Mouse (Mus musculus) macrophage (primary cell): ENCODE results near the gene Wdr45. TPM values are rescaled to one million over a fixed set of nuclear protein-coding genes. Genes with fewer than 3 reads are reported as not detected.
"Not testable (repeated sequence)": the region's sequence is repeated elsewhere in the genome, so short reads cannot be mapped to it uniquely, and the experiment has no call there.

Source experiments
- H3K27ac ChIP-seq: fragments of 350-480 bp; formaldehyde crosslinking; 2 replicates; pipeline ENCODE4 v1.9.0; 2021
- H3K36me3 ChIP-seq: fragments of 350-480 bp; formaldehyde crosslinking; 2 replicates; pipeline ENCODE4 v1.9.0; 2021; ENCODE audit errors: inconsistent target
- H3K4me3 ChIP-seq: fragments of 350-480 bp; formaldehyde crosslinking; 2 replicates; pipeline ENCODE4 v1.9.0; 2021; ENCODE audit errors: inconsistent target
- H3K79me2 ChIP-seq: fragments of 350-480 bp; formaldehyde crosslinking; 2 replicates; pipeline ENCODE4 v1.9.0; 2021; ENCODE audit errors: inconsistent target
- WGBS: methylation state at CpG from one replicate; pipeline ENCODE4 v1.1.7; 2026; ENCODE audit warnings: inconsistent platforms; ENCODE audit not compliant: missing documents; 5-methylcytosine and 5-hydroxymethylcytosine counted together
- polyA plus RNA-seq: library from polyadenylated mRNA; stranded (reverse); fragments of 250-400 nt; gene quantifications from 3 replicates; pipeline ENCODE4 v1.2.4, GENCODE M21; 2018; ENCODE audit warnings: inconsistent platforms

The Wdr45 gene
- polyA plus RNA-seq, 1 experiment from 2014 or later = 21.1 TPM

- Histone ChIP-seq H3K79me2 (no peaks in the 10 kb centered on the region), H3K4me3 (no peak overlapping the region), H3K27ac (no peak overlapping the region), H3K36me3 (no peaks in the 10 kb centered on the region)
- 94% methylated on average over 2 of the region's 2 CpGs for WGBS
Measured at GRCm38 (mm10) chrX:7688321-7688720, 25.8 kb upstream of the Wdr45 start.

- no peak overlapping the region for H3K27ac ChIP-seq
- WGBS = 76% methylated on average over 3 of the region's 3 CpGs
- no peaks in the 10 kb centered on the region for H3K79me2 ChIP-seq
- no peak overlapping the region for H3K4me3 ChIP-seq
- no peaks in the 10 kb centered on the region for H3K36me3 ChIP-seq
Measured at GRCm38 (mm10) chrX:7690486-7690885, 23.6 kb upstream of the Wdr45 start.

- Histone ChIP-seq H3K79me2 (peaks cover 7% of the 10 kb centered on the region), H3K4me3 (no peak overlapping the region), H3K36me3 (no peaks in the 10 kb centered on the region), H3K27ac (no peak overlapping the region)
- 57% methylated on average over 3 of the region's 4 CpGs for WGBS
Measured at GRCm38 (mm10) chrX:7692862-7693261, 21.3 kb upstream of the Wdr45 start.

GRCm38 (mm10) chrX:7696520-7696919, 17.6 kb upstream of the Wdr45 start:
- no peak overlapping the region for H3K27ac ChIP-seq
- peaks cover 31% of the 10 kb centered on the region for H3K79me2 ChIP-seq
- H3K4me3 ChIP-seq = no peak overlapping the region
- WGBS = 30% methylated on average over 4 of the region's 6 CpGs
- H3K36me3 ChIP-seq = no peaks in the 10 kb centered on the region

- Histone ChIP-seq H3K27ac (peak within 1 kb of the TSS; percentile 39), H3K36me3 (no peaks in the 10 kb centered on the region), H3K79me2 (peaks cover 31% of the 10 kb centered on the region), H3K4me3 (peak within 1 kb of the TSS; percentile 69)
- whole genome bisulfite sequencing = 14% methylated on average over 31 of the region's 33 CpGs
Measured at GRCm38 (mm10) chrX:7696954-7697381, 17.2 kb upstream of the Wdr45 start, which contains the start of gene Gpkow. Gpkow (plus strand) TSS chrX:7697131.

- Histone ChIP-seq H3K27ac (peak overlapping the region; percentile 29), H3K4me3 (peak overlapping the region; percentile 37)
- H3K36me3 ChIP-seq, H3K79me2 ChIP-seq: not testable (repeated sequence)
- 17% methylated on average over 4 of the region's 12 CpGs for WGBS
Measured at GRCm38 (mm10) chrX:7713764-7714134, 384 bp upstream of the Wdr45 start.

GRCm38 (mm10) chrX:7716058-7716457, 1.9 kb downstream of the Wdr45 start:
- not testable (repeated sequence) for H3K4me3 ChIP-seq, H3K27ac ChIP-seq, H3K36me3 ChIP-seq, H3K79me2 ChIP-seq
- WGBS = 33% methylated on average over 1 of the region's 1 CpGs

GRCm38 (mm10) chrX:7721514-7722281, 7.6 kb downstream of the Wdr45 start, which contains the start of gene Gm45208:
Gm45208 (plus strand) TSS chrX:7722245.
- Histone ChIP-seq H3K36me3 (no peaks in the 10 kb centered on the region), H3K4me3 (peak within 1 kb of the TSS; percentile 67), H3K27ac (peak within 1 kb of the TSS; percentile 84), H3K79me2 (peaks cover 14% of the 10 kb centered on the region; the same call in 1 of the 2 replicates)
- 28% methylated on average over 20 of the region's 22 CpGs for WGBS

- Histone ChIP-seq H3K27ac (peak overlapping the region; percentile 84), H3K4me3 (peak overlapping the region; percentile 67), H3K79me2 (peaks cover 14% of the 10 kb centered on the region; the same call in 1 of the 2 replicates), H3K36me3 (no peaks in the 10 kb centered on the region)
- WGBS = 54% methylated on average over 8 of the region's 11 CpGs
Measured at GRCm38 (mm10) chrX:7722282-7722611, 8.1 kb downstream of the Wdr45 start.

- Histone ChIP-seq H3K27ac (peak overlapping the region; percentile 84; the same call in 1 of the 2 replicates), H3K79me2 (peaks cover 14% of the 10 kb centered on the region; the same call in 1 of the 2 replicates), H3K36me3 (no peaks in the 10 kb centered on the region), H3K4me3 (peak overlapping the region; percentile 67)
- 26% methylated on average over 4 of the region's 4 CpGs for WGBS
Measured at GRCm38 (mm10) chrX:7722691-7723090, 8.6 kb downstream of the Wdr45 start.

GRCm38 (mm10) chrX:7724135-7724534, 10.0 kb downstream of the Wdr45 start:
- 88% methylated on average over 6 of the region's 7 CpGs for whole genome bisulfite sequencing
- peaks cover 14% of the 10 kb centered on the region; the same call in 1 of the 2 replicates for H3K79me2 ChIP-seq
- H3K36me3 ChIP-seq = no peaks in the 10 kb centered on the region

GRCm38 (mm10) chrX:7725841-7726240, 11.7 kb downstream of the Wdr45 start:
- H3K4me3 ChIP-seq = no peak overlapping the region
- H3K79me2 ChIP-seq = peaks cover 14% of the 10 kb centered on the region; the same call in 1 of the 2 replicates
- 90% methylated on average over 8 of the region's 12 CpGs for WGBS
- H3K27ac ChIP-seq = no peak overlapping the region
- no peaks in the 10 kb centered on the region for H3K36me3 ChIP-seq

More at GRCm38 (mm10) chrX:7724135-7724534, 10.0 kb downstream of the Wdr45 start:
- H3K4me3 ChIP-seq = no peak overlapping the region
- H3K27ac ChIP-seq = no peak overlapping the region

GRCm38 (mm10) chrX:7727176-7727575, 13.0 kb downstream of the Wdr45 start:
- Histone ChIP-seq H3K27ac (no peak overlapping the region), H3K4me3 (no peak overlapping the region), H3K36me3 (no peaks in the 10 kb centered on the region), H3K79me2 (peaks cover 14% of the 10 kb centered on the region; the same call in 1 of the 2 replicates)
- WGBS = 71% methylated on average over 13 of the region's 13 CpGs

GRCm38 (mm10) chrX:7728215-7728921, 14.2 kb downstream of the Wdr45 start, which contains the start of gene Praf2:
Praf2 (plus strand) TSS chrX:7728439.
- Histone ChIP-seq H3K36me3 (no peaks in the 10 kb centered on the region), H3K27ac (peak within 1 kb of the TSS; percentile 42), H3K4me3 (peak within 1 kb of the TSS; percentile 28), H3K79me2 (peaks cover 2% of the 10 kb centered on the region; the same call in 1 of the 2 replicates)
- WGBS = 29% methylated on average over 42 of the region's 42 CpGs

GRCm38 (mm10) chrX:7728922-7729265, 14.8 kb downstream of the Wdr45 start:
- H3K79me2 ChIP-seq = no peaks in the 10 kb centered on the region
- WGBS = 49% methylated on average over 4 of the region's 4 CpGs
- H3K27ac ChIP-seq = no peak overlapping the region
- no peaks in the 10 kb centered on the region for H3K36me3 ChIP-seq
- peak overlapping the region; percentile 28 for H3K4me3 ChIP-seq
